Mouse (Mus musculus): ENCODE results near the gene Gm28308. TPM values are rescaled to one million over a fixed set of nuclear protein-coding genes. Genes with fewer than 3 reads are reported as not detected.

The Gm28308 gene
- total and polyA plus RNA-seq, 2 experiments from 2014 or later, result 2.2 TPM; not detected in 1

- Histone ChIP-seq H3K4me3 (ENCODE audit: low read length) (no peak overlapping the region), H3K9me3 (ENCODE audit: low read length) (no peaks in the 10 kb centered on the region), H3K9ac (replicated peaks; ENCODE audit: low read length) (no peak overlapping the region), H3K36me3 (ENCODE audit: insufficient read depth, low read length) (no peaks in the 10 kb centered on the region), H3K27me3 (ENCODE audit: insufficient read depth, low read length) (peaks cover 94% of the 10 kb centered on the region), H3K4me1 (ENCODE audit: insufficient read depth, low read length) (no peaks in the 10 kb centered on the region), H3K4me2 (ENCODE audit: low read depth, low read length) (no peak overlapping the region), H3K27ac (no peak overlapping the region)
- ATAC-seq (no peak), DNase-seq (ENCODE audit: low spot score) (no peak)
- 6% methylated on average over 11 of the region's 11 CpGs for WGBS
- TF ChIP-seq CTCF (IDR thresholded peaks at IDR 0.05; ENCODE audit: low read depth), result no peak
These were observed 14.5 kb upstream of the Gm28308 start for GRCm38 (mm10) chr6:52227470-52228222.

GRCm38 (mm10) chr6:52226569-52227257, 13.6 kb upstream of the Gm28308 start:
- Histone ChIP-seq H3K9ac (replicated peaks; ENCODE audit: low read length) (no peak overlapping the region), H3K4me1 (ENCODE audit: insufficient read depth, low read length) (no peaks in the 10 kb centered on the region), H3K27me3 (ENCODE audit: insufficient read depth, low read length) (peaks cover 94% of the 10 kb centered on the region), H3K36me3 (ENCODE audit: insufficient read depth, low read length) (no peaks in the 10 kb centered on the region), H3K9me3 (ENCODE audit: low read length) (no peaks in the 10 kb centered on the region), H3K4me2 (ENCODE audit: low read depth, low read length) (no peak overlapping the region), H3K27ac (no peak overlapping the region), H3K4me3 (ENCODE audit: low read length) (no peak overlapping the region)
- DNase-seq (ENCODE audit: low spot score) (no peak), ATAC-seq (no peak)
- WGBS, result 4% methylated on average over 26 of the region's 26 CpGs
- no peak for TF ChIP-seq CTCF (IDR thresholded peaks at IDR 0.05; ENCODE audit: low read depth)

GRCm38 (mm10) chr6:52225612-52226568, 12.8 kb upstream of the Gm28308 start:
- Histone ChIP-seq H3K27ac (no peak overlapping the region), H3K36me3 (ENCODE audit: insufficient read depth, low read length) (no peaks in the 10 kb centered on the region), H3K4me1 (ENCODE audit: insufficient read depth, low read length) (no peaks in the 10 kb centered on the region), H3K27me3 (ENCODE audit: insufficient read depth, low read length) (peaks cover 96% of the 10 kb centered on the region), H3K4me2 (ENCODE audit: low read depth, low read length) (no peak overlapping the region), H3K9ac (replicated peaks; ENCODE audit: low read length) (no peak overlapping the region), H3K9me3 (ENCODE audit: low read length) (no peaks in the 10 kb centered on the region), H3K4me3 (ENCODE audit: low read length) (no peak overlapping the region)
- DNase-seq (ENCODE audit: low spot score), result no peak
- no peak for ATAC-seq
- no peak for TF ChIP-seq CTCF (IDR thresholded peaks at IDR 0.05; ENCODE audit: low read depth)
- 4% methylated on average over 67 of the region's 69 CpGs for WGBS

DNA sequence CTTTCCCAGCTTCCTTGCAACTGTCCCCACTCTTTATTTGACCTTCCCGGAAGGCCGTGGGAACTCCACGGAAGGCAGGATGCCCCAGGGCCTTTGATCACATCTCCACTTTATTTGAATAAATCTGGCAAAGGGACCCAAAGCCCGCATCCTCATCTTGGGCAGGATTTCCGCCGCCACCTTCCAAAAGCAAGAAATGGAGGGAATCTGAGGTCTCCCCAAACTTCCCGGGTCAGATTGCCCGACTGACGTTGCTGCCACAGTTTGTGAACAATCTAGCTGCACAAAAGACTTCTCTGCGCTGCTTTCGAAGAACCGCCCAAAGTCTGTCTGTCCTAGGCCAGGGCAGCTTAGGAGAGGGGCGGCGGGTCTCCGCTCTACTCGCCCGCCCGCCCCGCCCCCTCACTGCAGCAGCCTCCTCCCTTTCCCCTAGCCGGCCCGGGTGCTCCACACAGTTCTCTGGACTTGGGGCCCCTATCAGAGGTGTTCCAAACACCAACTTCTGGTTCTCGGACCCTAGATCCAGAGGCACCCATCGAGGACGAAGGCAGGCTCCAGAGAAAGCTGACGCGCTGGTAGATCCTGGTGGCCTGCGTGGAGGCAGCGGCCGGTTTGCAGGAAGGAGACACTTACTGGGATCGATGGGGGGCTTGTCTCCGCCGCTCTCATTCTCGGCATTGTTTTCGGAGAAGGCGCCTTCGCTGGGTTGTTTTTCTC, 11.9 kb upstream of the Gm28308 start:
- Histone ChIP-seq H3K4me2 (ENCODE audit: low read depth, low read length) (no peak overlapping the region), H3K4me3 (ENCODE audit: low read length) (no peak overlapping the region; the same call in 1 of the 2 replicates), H3K27me3 (ENCODE audit: insufficient read depth, low read length) (peaks cover 93% of the 10 kb centered on the region), H3K36me3 (ENCODE audit: insufficient read depth, low read length) (no peaks in the 10 kb centered on the region), H3K9ac (replicated peaks; ENCODE audit: low read length) (no peak overlapping the region), H3K4me1 (ENCODE audit: insufficient read depth, low read length) (no peaks in the 10 kb centered on the region), H3K9me3 (ENCODE audit: low read length) (no peaks in the 10 kb centered on the region), H3K27ac (no peak overlapping the region)
- no peak for TF ChIP-seq CTCF (IDR thresholded peaks at IDR 0.05; ENCODE audit: low read depth)
- ATAC-seq, result no peak
- whole genome bisulfite sequencing, result under 1% methylated on average over 36 of the region's 36 CpGs
- DNase-seq (ENCODE audit: low spot score), result no peak

- H3K9ac ChIP-seq (replicated peaks; ENCODE audit: low read length), result no peak overlapping the region
- H3K4me2 ChIP-seq (ENCODE audit: low read depth, low read length), result no peak overlapping the region
- peaks cover 93% of the 10 kb centered on the region for H3K27me3 ChIP-seq (ENCODE audit: insufficient read depth, low read length)
- TF ChIP-seq CTCF (IDR thresholded peaks at IDR 0.05; ENCODE audit: low read depth), result no peak
- 2% methylated on average over 24 of the region's 24 CpGs for WGBS
- no peak for ATAC-seq
- DNase-seq (ENCODE audit: low spot score), result no peak
- no peak overlapping the region for H3K27ac ChIP-seq
- H3K36me3 ChIP-seq (ENCODE audit: insufficient read depth, low read length), result no peaks in the 10 kb centered on the region
- H3K4me1 ChIP-seq (ENCODE audit: insufficient read depth, low read length), result no peaks in the 10 kb centered on the region
- no peaks in the 10 kb centered on the region for H3K9me3 ChIP-seq (ENCODE audit: low read length)
- H3K4me3 ChIP-seq (ENCODE audit: low read length), result no peak overlapping the region
These were observed 11.0 kb upstream of the Gm28308 start for GRCm38 (mm10) chr6:52223939-52224760.
